Comparison of ENCODE assay signal across 10 mouse cellular contexts in genomic region chr2:106789694-106790328, GRCm38 (mm10).
DNase-seq lines count a peak whose midpoint lies in the region; ATAC-seq and TF ChIP-seq lines count a peak whose summit lies in the region.
"Had no signal": no experiment of that assay in that cellular context is flagged by ENCODE, and none has a peak within 500 bp of the region (broad histone marks: within the 10 kb centered on the region; RNA-seq: fewer than 3 reads in every experiment).

No protein-coding gene starts in this region.

- no peak for DNase-seq in heart, postnatal 10 days
- DNase-seq in urinary bladder, postnatal 25 days (ENCODE audit: low spot score): peak; percentile 16
- DNase-seq in urinary bladder, adult 2 months (ENCODE audit: low spot score): no peak
- peak; percentile 32 for DNase-seq in liver
- DNase-seq in left cerebral cortex, adult 9 months (ENCODE audit: low spot score in 2 of 2): no peak
- DNase-seq in cerebellum, adult 2 months: no peak
- no peak for DNase-seq in spleen, postnatal 14 days (ENCODE audit: low spot score in 2 of 2)
- DNase-seq: cerebellum, adult 8-10 months had no signal

- H3K4me2 ChIP-seq in heart, embryonic 15.5 days: no peak overlapping the region

- H3K36me3 ChIP-seq in heart, embryonic 15.5 days: no peaks in the 10 kb centered on the region

- no peaks in the 10 kb centered on the region for H3K27me3 ChIP-seq in heart, embryonic 15.5 days
- no peaks in the 10 kb centered on the region for H3K27me3 ChIP-seq in cerebellum, adult 2 months (ENCODE audit: control insufficient read depth, insufficient read depth, low read length)

- no peak for TF ChIP-seq POLR2A in cerebellum, adult 2 months (IDR thresholded peaks at IDR 0.05; ENCODE audit: borderline replicate concordance, insufficient read depth, low read length)

- no peak for ATAC-seq in heart, embryonic 15.5 days (replicated peaks; ENCODE audit: insufficient number of reproducible peaks, insufficient read depth, low FRiP score, low read depth)

- H3K9me3 ChIP-seq in heart, embryonic 15.5 days (replicated peaks): no peaks in the 10 kb centered on the region

- peak overlapping the region; percentile 45 for H3K27ac ChIP-seq in heart, embryonic 15.5 days
- no peak overlapping the region for H3K27ac ChIP-seq in cerebellum, adult 2 months (ENCODE audit: insufficient read depth, low read length)
- H3K27ac ChIP-seq: macrophage had no signal

- WGBS in heart, embryonic 15.5 days: 52% methylated on average over 5 of the region's 5 CpGs
- 88% methylated on average over 5 of the region's 5 CpGs for whole genome bisulfite sequencing in cerebellum, adult 2 months

- no peak for TF ChIP-seq CTCF in cerebellum, adult 2 months (IDR thresholded peaks at IDR 0.05; ENCODE audit: borderline replicate concordance, insufficient read depth, low read depth, low read length)

- H3K4me3 ChIP-seq in heart, embryonic 15.5 days: no peak overlapping the region
- H3K4me3 ChIP-seq in cerebellum, adult 2 months (replicated peaks; ENCODE audit: insufficient read depth, low read depth, low read length): no peak overlapping the region

- no peak overlapping the region for H3K9ac ChIP-seq in heart, embryonic 15.5 days

- intact Hi-C loops in heart, postnatal 10 days (cut with DNase I): no loop called here

- H3K4me1 ChIP-seq in heart, embryonic 15.5 days (replicated peaks): peaks cover 26% of the 10 kb centered on the region
- peaks cover 3% of the 10 kb centered on the region; the same call in 1 of the 2 replicates for H3K4me1 ChIP-seq in cerebellum, adult 2 months (ENCODE audit: control insufficient read depth, insufficient read depth, low read length)

Comparison
In these comparisons a context has a peak if more than half of its experiments do, and no peak if none do; other contexts are left out.
1. DNase-seq: peak in urinary bladder, postnatal 25 days (single experiment) and liver (single experiment); none in heart, postnatal 10 days (0 of 2), urinary bladder, adult 2 months (single experiment), left cerebral cortex, adult 9 months (0 of 2), cerebellum, adult 2 months (0 of 2) and spleen, postnatal 14 days (0 of 2).